Mouse (Mus musculus): ENCODE data around the gene Evx1. TPM values are rescaled to one million over a fixed set of nuclear protein-coding genes. Genes with fewer than 3 reads are reported as not detected.
A peak's percentile ranks its signal among the peaks of the same experiment; 100 is the strongest.

The Evx1 gene
- polyA plus RNA-seq, 1 experiment: not detected

DNA sequence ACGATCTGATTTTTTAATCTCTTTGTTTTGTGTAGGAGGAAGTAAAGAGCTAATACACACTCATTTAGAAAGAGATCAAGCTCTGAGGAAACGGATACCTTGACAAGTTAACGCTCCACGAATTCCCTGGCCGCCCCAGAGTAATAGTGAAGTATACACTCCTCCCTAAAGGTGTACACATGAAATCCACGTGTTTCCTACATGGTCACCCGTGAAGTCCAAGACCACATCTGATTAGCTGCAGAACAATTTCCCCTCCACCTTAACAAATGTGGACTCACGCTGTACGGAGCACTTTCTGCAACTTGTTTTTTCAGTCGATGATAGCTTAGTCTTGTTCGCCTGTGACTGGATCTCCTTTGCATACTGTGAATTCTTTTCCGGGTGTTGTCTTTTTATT lies 23.1 kb upstream of the Evx1 start:
- H3K4me1 ChIP-seq (ENCODE audit: control insufficient read depth, insufficient read depth, low read length): no peaks in the 10 kb centered on the region; the same call in 1 of the 2 replicates
- H3K27ac ChIP-seq (ENCODE audit: insufficient read depth, low read length): no peak overlapping the region
- TF ChIP-seq POLR2A (IDR thresholded peaks at IDR 0.05; ENCODE audit: low read depth, low read length) (no peak), CTCF (IDR thresholded peaks at IDR 0.05; ENCODE audit: borderline replicate concordance, insufficient read depth, low read length) (no peak)
- H3K4me3 ChIP-seq (ENCODE audit: insufficient read depth, low read length): no peak overlapping the region

DNA sequence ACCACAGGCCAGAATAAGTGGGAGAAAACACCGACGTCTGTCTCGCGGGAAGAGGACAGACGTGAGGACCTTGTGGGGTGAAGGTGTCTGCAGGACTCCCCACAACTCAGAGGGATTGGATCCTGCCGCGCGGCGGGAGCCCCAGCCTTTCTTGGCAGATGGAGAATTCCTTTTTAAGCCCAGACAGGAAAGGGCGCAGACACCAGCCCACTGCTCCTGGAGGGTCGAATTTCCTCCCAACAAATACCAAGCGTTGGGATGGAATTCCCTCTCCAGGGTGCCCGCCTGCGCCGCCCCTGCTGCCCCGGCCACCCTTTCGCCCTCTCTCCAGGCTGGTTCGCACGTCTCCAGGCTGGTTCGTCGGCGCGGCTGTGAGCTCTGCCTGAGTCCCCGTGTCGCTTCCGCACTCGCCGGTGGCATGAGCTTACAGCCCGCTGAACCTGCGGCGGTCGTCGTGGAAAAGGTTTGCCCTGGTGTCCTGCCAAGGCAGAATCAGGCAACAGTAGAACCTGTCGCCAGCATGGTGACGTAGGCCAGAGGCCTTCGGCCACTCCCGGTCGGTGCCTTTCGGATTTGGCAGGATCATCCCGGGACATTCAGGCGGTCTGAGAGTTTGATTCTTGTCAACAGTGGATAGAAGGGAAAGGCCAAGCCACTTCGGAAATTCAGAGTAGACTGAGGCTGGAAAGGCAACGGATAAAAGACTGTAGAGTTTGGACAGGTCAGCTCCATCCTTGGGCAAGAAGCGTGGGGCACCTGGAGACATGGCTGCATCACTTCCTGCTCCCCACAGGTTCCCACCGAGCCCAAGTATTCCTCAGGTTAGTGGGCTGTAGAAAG lies 22.1 kb upstream of the Evx1 start:
- H3K4me3 ChIP-seq (ENCODE audit: insufficient read depth, low read length): peak overlapping the region; percentile 4; the same call in 1 of the 2 replicates

DNA sequence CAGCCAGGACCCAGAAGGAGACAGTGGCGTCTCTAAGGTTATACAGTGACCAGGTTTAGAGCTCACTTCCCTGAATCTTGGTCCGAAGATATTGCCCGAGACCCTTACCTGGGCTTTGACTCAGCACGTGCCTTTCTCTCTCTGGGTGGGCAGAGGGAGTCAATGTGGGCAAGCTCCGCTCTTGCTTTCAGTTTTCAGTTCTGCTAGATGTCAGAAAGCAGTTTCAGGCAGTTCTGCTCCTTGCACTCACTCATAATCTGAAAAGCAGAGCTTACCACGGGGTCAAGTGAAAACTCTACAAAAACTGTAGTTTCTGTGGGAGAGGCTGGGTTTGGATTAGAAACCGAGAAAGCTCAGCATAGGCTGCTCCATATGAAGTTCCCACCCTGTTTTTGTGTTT lies 21.0 kb upstream of the Evx1 start:
- Histone ChIP-seq H3K4me3 (ENCODE audit: insufficient read depth, low read length) (no peak overlapping the region), H3K27ac (ENCODE audit: insufficient read depth, low read length) (no peak overlapping the region), H3K4me1 (ENCODE audit: control insufficient read depth, insufficient read depth, low read length) (no peaks in the 10 kb centered on the region; the same call in 1 of the 2 replicates)
- no peak for TF ChIP-seq CTCF (IDR thresholded peaks at IDR 0.05; ENCODE audit: borderline replicate concordance, insufficient read depth, low read length)

More for the DNA sequence above, 22.1 kb upstream of the Evx1 start:
- TF ChIP-seq CTCF (IDR thresholded peaks at IDR 0.05; ENCODE audit: borderline replicate concordance, insufficient read depth, low read length) (no peak), POLR2A (IDR thresholded peaks at IDR 0.05; ENCODE audit: low read depth, low read length) (no peak)
- H3K4me1 ChIP-seq (ENCODE audit: control insufficient read depth, insufficient read depth, low read length): no peaks in the 10 kb centered on the region; the same call in 1 of the 2 replicates
- H3K27ac ChIP-seq (ENCODE audit: insufficient read depth, low read length): no peak overlapping the region

DNA sequence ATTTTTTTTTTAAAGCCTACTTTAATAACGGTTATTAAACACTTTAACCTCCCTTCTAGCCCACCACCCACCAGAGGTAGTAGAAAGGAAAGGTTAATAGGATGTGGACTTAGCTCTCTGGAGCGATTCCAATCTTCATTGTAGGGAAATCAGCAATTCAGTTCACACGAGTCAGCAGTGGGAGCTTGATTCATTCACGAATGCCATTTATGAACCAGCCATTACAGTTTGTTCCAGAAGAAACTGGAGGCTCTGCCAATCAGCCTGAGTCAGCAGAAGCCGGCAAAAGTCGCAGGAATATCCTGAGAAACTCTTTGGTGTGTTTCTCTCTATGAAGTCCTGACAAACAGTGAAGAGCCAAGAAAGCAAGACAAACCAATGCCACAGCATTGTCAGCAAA lies 18.7 kb upstream of the Evx1 start:
- no peaks in the 10 kb centered on the region; the same call in 1 of the 2 replicates for H3K4me1 ChIP-seq (ENCODE audit: control insufficient read depth, insufficient read depth, low read length)
- no peak overlapping the region for H3K27ac ChIP-seq (ENCODE audit: insufficient read depth, low read length)
- no peak for TF ChIP-seq POLR2A (IDR thresholded peaks at IDR 0.05; ENCODE audit: low read depth, low read length)
- no peak for TF ChIP-seq CTCF (IDR thresholded peaks at IDR 0.05; ENCODE audit: borderline replicate concordance, insufficient read depth, low read length)
- H3K4me3 ChIP-seq (ENCODE audit: insufficient read depth, low read length): no peak overlapping the region

DNA sequence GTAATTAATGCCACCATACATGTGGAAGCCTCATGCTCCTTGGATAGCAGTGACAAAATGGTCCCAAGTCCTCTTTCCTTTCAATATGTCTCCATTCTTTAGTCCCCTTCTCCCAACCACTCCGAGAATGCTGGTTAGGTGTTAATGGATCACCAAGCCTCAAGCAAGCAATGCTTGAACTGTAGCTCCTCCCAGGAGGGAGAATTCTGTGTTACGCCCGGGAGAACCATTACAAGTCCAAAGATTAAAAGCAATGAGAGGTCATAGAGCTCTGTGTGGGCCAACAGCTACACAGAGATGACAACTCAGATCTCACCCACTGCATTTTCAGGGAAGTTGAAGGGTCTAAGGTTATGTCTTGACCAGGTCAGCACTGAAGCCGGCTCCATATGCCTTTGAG lies 14.8 kb upstream of the Evx1 start:
- no peak overlapping the region for H3K27ac ChIP-seq (ENCODE audit: insufficient read depth, low read length)
- no peak overlapping the region for H3K4me3 ChIP-seq (ENCODE audit: insufficient read depth, low read length)
- H3K4me1 ChIP-seq (ENCODE audit: control insufficient read depth, insufficient read depth, low read length): no peaks in the 10 kb centered on the region
- TF ChIP-seq CTCF (IDR thresholded peaks at IDR 0.05; ENCODE audit: borderline replicate concordance, insufficient read depth, low read length) (no peak), POLR2A (IDR thresholded peaks at IDR 0.05; ENCODE audit: low read depth, low read length) (no peak)

- TF ChIP-seq POLR2A (IDR thresholded peaks at IDR 0.05; ENCODE audit: low read depth, low read length) (no peak), CTCF (IDR thresholded peaks at IDR 0.05; ENCODE audit: borderline replicate concordance, insufficient read depth, low read length) (no peak)
- Histone ChIP-seq H3K27ac (ENCODE audit: insufficient read depth, low read length) (no peak overlapping the region), H3K4me3 (ENCODE audit: insufficient read depth, low read length) (no peak overlapping the region), H3K4me1 (ENCODE audit: control insufficient read depth, insufficient read depth, low read length) (no peaks in the 10 kb centered on the region)
Observed at GRCm38 (mm10) chr6:52300806-52301205, 12.5 kb upstream of the Evx1 start.

DNA sequence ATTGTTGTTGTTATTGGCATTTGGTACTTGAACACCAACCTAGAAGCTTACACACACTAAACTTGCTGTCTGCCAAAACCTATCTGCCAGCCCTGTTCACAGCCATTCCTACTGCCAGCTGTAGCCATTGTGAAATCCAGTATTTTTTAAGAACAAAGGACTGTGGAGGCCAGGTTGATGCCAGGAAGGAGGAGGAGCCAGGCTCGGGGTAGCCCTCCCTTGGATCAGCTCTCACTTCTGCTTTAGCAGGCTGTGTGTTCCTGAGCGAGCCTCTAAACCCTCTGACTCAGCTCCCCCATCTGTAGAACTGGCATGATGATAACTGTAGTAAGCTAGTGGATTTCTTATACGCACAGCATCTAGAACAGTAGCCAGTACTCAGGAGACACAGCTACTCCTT lies 9.9 kb upstream of the Evx1 start:
- Histone ChIP-seq H3K4me3 (ENCODE audit: insufficient read depth, low read length) (no peak overlapping the region), H3K4me1 (ENCODE audit: control insufficient read depth, insufficient read depth, low read length) (no peaks in the 10 kb centered on the region), H3K27ac (ENCODE audit: insufficient read depth, low read length) (no peak overlapping the region)
- no peak for TF ChIP-seq CTCF (IDR thresholded peaks at IDR 0.05; ENCODE audit: borderline replicate concordance, insufficient read depth, low read length)
- TF ChIP-seq POLR2A (IDR thresholded peaks at IDR 0.05; ENCODE audit: low read depth, low read length): no peak

DNA sequence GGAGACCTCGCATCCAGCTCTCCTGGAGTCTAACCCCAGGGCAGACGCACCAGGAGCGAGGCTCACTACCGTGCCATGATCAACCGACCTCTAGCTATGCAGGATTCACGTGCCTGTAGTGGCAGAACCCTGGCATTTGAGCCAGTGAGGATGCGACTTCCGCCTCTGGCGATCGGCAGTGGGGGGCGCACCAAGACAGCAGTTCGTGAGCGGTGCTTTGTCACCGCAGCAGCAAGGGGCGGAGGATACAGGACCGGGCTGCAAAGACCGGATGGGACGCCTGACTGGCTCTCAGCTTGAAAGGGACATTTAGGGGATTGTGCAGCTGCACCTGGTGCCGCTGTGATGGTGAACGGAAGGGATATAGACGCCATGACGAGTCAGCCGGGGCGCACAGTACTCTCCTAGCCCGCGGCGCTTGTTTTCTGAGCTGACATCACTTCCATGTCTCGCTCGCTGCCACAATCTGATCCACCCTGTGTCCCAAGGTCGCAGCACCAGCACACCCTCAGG lies 7.4 kb upstream of the Evx1 start:
- H3K4me3 ChIP-seq (ENCODE audit: insufficient read depth, low read length): peak overlapping the region; percentile 33
- H3K27ac ChIP-seq (ENCODE audit: insufficient read depth, low read length): no peak overlapping the region
- H3K4me1 ChIP-seq (ENCODE audit: control insufficient read depth, insufficient read depth, low read length): no peaks in the 10 kb centered on the region

GRCm38 (mm10) chr6:52309766-52310165 lies 3.5 kb upstream of the Evx1 start:
- TF ChIP-seq POLR2A (IDR thresholded peaks at IDR 0.05; ENCODE audit: low read depth, low read length) (no peak), CTCF (IDR thresholded peaks at IDR 0.05; ENCODE audit: borderline replicate concordance, insufficient read depth, low read length) (no peak)
- Histone ChIP-seq H3K4me1 (ENCODE audit: control insufficient read depth, insufficient read depth, low read length) (no peaks in the 10 kb centered on the region), H3K4me3 (ENCODE audit: insufficient read depth, low read length) (no peak overlapping the region), H3K27ac (ENCODE audit: insufficient read depth, low read length) (no peak overlapping the region)

More for the DNA sequence above, 7.4 kb upstream of the Evx1 start:
- TF ChIP-seq CTCF (IDR thresholded peaks at IDR 0.05; ENCODE audit: borderline replicate concordance, insufficient read depth, low read length): peak; percentile 80
- no peak for TF ChIP-seq POLR2A (IDR thresholded peaks at IDR 0.05; ENCODE audit: low read depth, low read length)

DNA sequence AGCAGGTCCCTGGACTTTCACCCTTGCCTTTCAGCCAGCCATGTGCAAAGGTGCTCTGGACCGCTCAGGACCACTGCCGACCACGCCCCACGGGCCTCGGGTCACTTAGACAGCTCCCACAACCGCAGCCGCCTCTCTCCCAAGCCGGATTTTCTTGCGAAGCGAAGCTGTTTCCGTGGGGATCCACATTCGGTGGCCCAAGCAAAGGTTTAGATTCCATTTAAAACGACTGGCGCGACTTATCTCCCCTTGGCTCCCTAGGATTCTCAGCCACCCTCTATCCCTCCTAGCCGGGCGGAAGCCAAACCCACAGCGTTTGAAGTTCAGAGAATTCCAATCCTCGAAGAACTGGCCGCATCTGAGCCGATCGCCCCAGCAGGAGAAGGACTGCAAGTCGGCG lies 2.9 kb upstream of the Evx1 start:
- TF ChIP-seq CTCF (IDR thresholded peaks at IDR 0.05; ENCODE audit: borderline replicate concordance, insufficient read depth, low read length) (no peak), POLR2A (IDR thresholded peaks at IDR 0.05; ENCODE audit: low read depth, low read length) (no peak)
- no peak overlapping the region for H3K27ac ChIP-seq (ENCODE audit: insufficient read depth, low read length)
- peak overlapping the region; percentile 1; the same call in 1 of the 2 replicates for H3K4me3 ChIP-seq (ENCODE audit: insufficient read depth, low read length)
- H3K4me1 ChIP-seq (ENCODE audit: control insufficient read depth, insufficient read depth, low read length): no peaks in the 10 kb centered on the region

Data from embryonic fibroblast, embryonic 13.5 days (primary cell).